Mouse (Mus musculus) CH12.LX (cell line): ENCODE data around the gene Tigit. TPM values are rescaled to one million over a fixed set of nuclear protein-coding genes. Genes with fewer than 3 reads are reported as not detected.
A peak's percentile ranks its signal among the peaks of the same experiment; 100 is the strongest.

Experiments
- DNase-seq: peaks from one replicate; pipeline ENCODE4 v3.0.0-alpha.2; 2013; ENCODE audit errors: extremely low read depth
- H3K27ac ChIP-seq: 2 replicates; pipeline ENCODE4 v1.5.1; 2012; ENCODE audit warnings: low read depth, mild to moderate bottlenecking, control low read depth, moderate library complexity; ENCODE audit not compliant: insufficient read depth
- H3K27me3 ChIP-seq: replicated peaks from 2 replicates; pipeline ENCODE3; 2012; ENCODE audit warnings: inconsistent platforms
- H3K36me3 ChIP-seq, 2 experiments: replicated peaks in 1 of 2; 2 replicates each; pipeline versions ENCODE3 to v1.6.1; 2012; ENCODE audit warnings: inconsistent platforms in 1 of 2, low read length in 1 of 2, mild to moderate bottlenecking in 1 of 2, mixed read lengths in 1 of 2, moderate library complexity in 1 of 2; ENCODE audit not compliant: control insufficient read depth in 1 of 2, insufficient read depth in 1 of 2
- H3K4me1 ChIP-seq, 2 experiments: 2 replicates each; pipeline ENCODE4 v1.6.1; 2012; ENCODE audit warnings: inconsistent platforms in 1 of 2, moderate library complexity in 1 of 2; ENCODE audit not compliant: insufficient read depth in 2 of 2, control insufficient read depth in 1 of 2
- H3K4me2 ChIP-seq: 2 replicates; pipeline ENCODE4 v1.6.1; 2012; ENCODE audit warnings: low read depth, mild to moderate bottlenecking, control low read depth; ENCODE audit not compliant: poor library complexity, insufficient read depth, severe bottlenecking
- H3K4me3 ChIP-seq, 3 experiments: fragments of 150-350 bp in 1 of 3; sonication (generic) in 1 of 3; replicated peaks in 1 of 3; 2 replicates each; pipeline versions ENCODE3 to v1.5.1; 2011 to 2012; ENCODE audit warnings: low read depth in 2 of 3, low read length in 2 of 3, mild to moderate bottlenecking in 2 of 3, moderate library complexity in 2 of 3, control low read depth in 1 of 3, improper control_type of control experiment in 1 of 3, inconsistent platforms in 1 of 3, mixed read lengths in 1 of 3; ENCODE audit not compliant: poor library complexity in 1 of 3
- H3K79me2 ChIP-seq: replicated peaks from 2 replicates; pipeline ENCODE4 v1.6.1; 2012; ENCODE audit warnings: mild to moderate bottlenecking, moderate library complexity; ENCODE audit not compliant: control insufficient read depth, poor library complexity, insufficient read depth, severe bottlenecking; ENCODE audit errors: extremely low read depth
- H3K9ac ChIP-seq: 2 replicates; pipeline ENCODE4 v1.6.1; 2012; ENCODE audit warnings: low read depth, mild to moderate bottlenecking, control low read depth, moderate library complexity; ENCODE audit not compliant: insufficient read depth
- H3K9me3 ChIP-seq: replicated peaks from 2 replicates; pipeline ENCODE3; 2012; ENCODE audit warnings: low read length, inconsistent platforms, mixed read lengths
- CHD1 ChIP-seq: IDR thresholded peaks from 2 replicates; pipeline ENCODE4 v1.6.1; 2012; ENCODE audit warnings: low read depth, low read length, improper control_type of control experiment, inconsistent platforms
- CTCF ChIP-seq, 2 experiments: IDR thresholded peaks in 1 of 2; conservative IDR thresholded peaks in 1 of 2; 2 replicates each; pipeline ENCODE4 v1.5.1; 2011 to 2012; ENCODE audit warnings: low read depth in 2 of 2, low read length in 2 of 2, improper control_type of control experiment in 1 of 2, inconsistent platforms in 1 of 2, mild to moderate bottlenecking in 1 of 2, moderate library complexity in 1 of 2
- HCFC1 ChIP-seq: IDR thresholded peaks from 2 replicates; pipeline ENCODE4 v1.6.1; 2012; ENCODE audit warnings: low read depth, mild to moderate bottlenecking, inconsistent platforms, low read length, improper control_type of control experiment
- JUN ChIP-seq: IDR thresholded peaks from 2 replicates; pipeline ENCODE4 v1.6.1; 2011; ENCODE audit warnings: low read depth, mild to moderate bottlenecking, low read length, improper control_type of control experiment, moderate library complexity; ENCODE audit not compliant: insufficient read depth
- KAT2A ChIP-seq: IDR thresholded peaks from 2 replicates; pipeline ENCODE4 v1.6.1; 2012; ENCODE audit warnings: low read length, improper control_type of control experiment, inconsistent platforms; ENCODE audit not compliant: insufficient replicate concordance
- MAFK ChIP-seq: IDR thresholded peaks from 2 replicates; pipeline ENCODE4 v1.6.1; 2011; ENCODE audit warnings: low read length, improper control_type of control experiment; ENCODE audit not compliant: insufficient replicate concordance
- MAX ChIP-seq: IDR thresholded peaks from 2 replicates; pipeline ENCODE4 v1.6.1; 2011; ENCODE audit warnings: low read length, improper control_type of control experiment
- MAZ ChIP-seq: IDR thresholded peaks from 2 replicates; pipeline ENCODE4 v1.6.1; 2012; ENCODE audit warnings: low read depth, mild to moderate bottlenecking, inconsistent platforms, low read length, improper control_type of control experiment, moderate library complexity
- MXI1 ChIP-seq: IDR thresholded peaks from 2 replicates; pipeline ENCODE4 v1.6.1; 2011; ENCODE audit warnings: mild to moderate bottlenecking, low read depth, low read length, improper control_type of control experiment
- MYC ChIP-seq: IDR thresholded peaks from 2 replicates; pipeline ENCODE4 v1.6.1; 2011; ENCODE audit warnings: low read depth, mild to moderate bottlenecking, improper control_type of control experiment, low read length
- PAX5 ChIP-seq: IDR thresholded peaks from 2 replicates; pipeline ENCODE4 v1.6.1; 2012; ENCODE audit warnings: low read length, inconsistent platforms, mixed read lengths
- RAD21 ChIP-seq: IDR thresholded peaks from 2 replicates; pipeline ENCODE4 v1.6.1; 2011; ENCODE audit warnings: low read depth, mild to moderate bottlenecking, low read length, improper control_type of control experiment, moderate library complexity
- TBP ChIP-seq: conservative IDR thresholded peaks from 2 replicates; pipeline ENCODE4 v1.6.1; 2011; ENCODE audit warnings: low read depth, low read length, improper control_type of control experiment
- TCF12 ChIP-seq: IDR thresholded peaks from 2 replicates; pipeline ENCODE4 v1.6.1; 2014; ENCODE audit warnings: low read depth, mild to moderate bottlenecking, inconsistent platforms, low read length, improper control_type of control experiment
- USF2 ChIP-seq: conservative IDR thresholded peaks from 2 replicates; pipeline ENCODE4 v1.6.1; 2011; ENCODE audit warnings: low read depth, low read length, improper control_type of control experiment
- ZC3H11A ChIP-seq: IDR thresholded peaks from 2 replicates; pipeline ENCODE4 v1.6.1; 2012; ENCODE audit warnings: low read depth, mild to moderate bottlenecking, inconsistent platforms, low read length, improper control_type of control experiment
- ZMIZ1 ChIP-seq: IDR thresholded peaks from 2 replicates; pipeline ENCODE4 v1.6.1; 2012; ENCODE audit warnings: low read depth, mild to moderate bottlenecking, inconsistent platforms, low read length, improper control_type of control experiment
- ZNF384 ChIP-seq: IDR thresholded peaks from 2 replicates; pipeline ENCODE4 v1.6.1; 2012; ENCODE audit warnings: low read depth, low read length, improper control_type of control experiment, inconsistent platforms
- dilution Hi-C: fragments of 300-500 bp; cut with MboI; formaldehyde crosslinking; loops from 2 replicates; pipeline ENCODE4 v1.14.3; 2020; ENCODE audit warnings: low sequenced_read_pairs; ENCODE audit not compliant: extremely low pct_unique_long_range_greater_than_20kb, extremely low pct_ligation_motif_present
- in situ Hi-C: fragments of 300-500 bp; cut with MboI; formaldehyde crosslinking; loops from 3 replicates; pipeline ENCODE4 v1.14.3; 2019; ENCODE audit warnings: low sequenced_read_pairs, low pct_ligation_motif_present, low pct_unique_long_range_greater_than_20kb, mixed read lengths
- polyA plus RNA-seq: library from polyadenylated mRNA; unstranded; fragments of >175 nt; gene quantifications from 2 replicates; pipeline ENCODE4 v1.2.1, GENCODE M21; 2012; ENCODE audit warnings: low read depth; ENCODE audit not compliant: insufficient read length
- total RNA-seq, 2 experiments: library from RNA; depleted of rRNA; stranded (reverse); fragments of 300-350 nt in 1 of 2; fragments of >200 nt in 1 of 2; gene quantifications; 2 replicates each; pipeline ENCODE4 v1.2.3; 2012 to 2014

The Tigit gene
- total and polyA plus RNA-seq, 3 experiments: 17.5 to 67.2 (median 55.4) TPM

GRCm38 (mm10) chr16:43692611-43693010 lies 28.7 kb upstream of the Tigit start (continued):
- TF ChIP-seq MXI1 (no peak), JUN (no peak; the same call in 1 of the 2 replicates), RAD21 (no peak), MAFK (peak; percentile 62; the same call in 1 of the 2 replicates)

GRCm38 (mm10) chr16:43691741-43692140 lies 27.8 kb upstream of the Tigit start:
- no peak overlapping the region for H3K4me3 ChIP-seq
- dilution Hi-C loops (no loop called here), in situ Hi-C loops (loop anchor here (10.0 kb wide), 2 partner anchors 187 to 297 kb away; no protein-coding TSS in a partner anchor)
- H3K9ac ChIP-seq: no peak overlapping the region
- H3K4me2 ChIP-seq: no peak overlapping the region
- no peaks in the 10 kb centered on the region for H3K9me3 ChIP-seq
- H3K27ac ChIP-seq: no peak overlapping the region
- no peaks in the 10 kb centered on the region for H3K27me3 ChIP-seq
- DNase-seq: no peak
- no peaks in the 10 kb centered on the region for H3K79me2 ChIP-seq
- TF ChIP-seq TCF12 (no peak), KAT2A (no peak), HCFC1 (no peak), USF2 (no peak), MAZ (no peak), PAX5 (no peak), ZC3H11A (no peak), MYC (no peak), CTCF (conservative IDR thresholded peaks at IDR 0.05 in 1 of 2, IDR thresholded peaks at IDR 0.05 in 1 of 2; ENCODE audit: low read depth in 2 of 2, low read length in 2 of 2) (no peak), MAX (no peak)
- H3K4me1 ChIP-seq: peaks cover 37 to 60% of the 10 kb centered on the region in 2 experiments
- H3K36me3 ChIP-seq: no peaks in the 10 kb centered on the region

- dilution Hi-C loops (no loop called here), in situ Hi-C loops (loop anchor here (10.0 kb wide), 2 partner anchors 186 to 296 kb away; no protein-coding TSS in a partner anchor)
- no peaks in the 10 kb centered on the region for H3K27me3 ChIP-seq
- H3K4me3 ChIP-seq: no peak overlapping the region
- H3K36me3 ChIP-seq: no peaks in the 10 kb centered on the region
- peaks cover 31 to 54% of the 10 kb centered on the region in 2 experiments for H3K4me1 ChIP-seq
- no peak overlapping the region for H3K9ac ChIP-seq
- H3K79me2 ChIP-seq: no peaks in the 10 kb centered on the region
- DNase-seq: no peak
- no peak overlapping the region for H3K4me2 ChIP-seq
- H3K9me3 ChIP-seq: no peaks in the 10 kb centered on the region
- H3K27ac ChIP-seq: no peak overlapping the region
- TF ChIP-seq CTCF (conservative IDR thresholded peaks at IDR 0.05 in 1 of 2, IDR thresholded peaks at IDR 0.05 in 1 of 2; ENCODE audit: low read depth in 2 of 2, low read length in 2 of 2) (no peak), ZNF384 (0 out of 2 replicates have a peak, but pooled peaks have one; percentile 26), JUN (no peak), TBP (no peak), ZMIZ1 (no peak), CHD1 (no peak), HCFC1 (no peak)
- TF ChIP-seq, all 38 proteins: peak for 1
Measured at GRCm38 (mm10) chr16:43690912-43691311, 27.0 kb upstream of the Tigit start.
